Mouse (Mus musculus): ENCODE measurements around the gene Acod1.

Gene Acod1

GRCm38 (mm10) chr14:103046677-103047076 lies at the start of gene Acod1:
Gene Acod1 (plus strand): TSS chr14:103046977.
- no peak for DNase-seq (ENCODE audit: extremely low read depth, low read depth, low spot score)

- DNase-seq (ENCODE audit: extremely low read depth, low read depth, low spot score) = no peak
Measured at GRCm38 (mm10) chr14:103007737-103008136, 39.0 kb upstream of the Acod1 start.

- no peak for DNase-seq (ENCODE audit: extremely low read depth, low read depth, low spot score)
Measured at GRCm38 (mm10) chr14:103011782-103012181, 35.0 kb upstream of the Acod1 start.

- no peak for DNase-seq (ENCODE audit: extremely low read depth, low read depth, low spot score)
Measured at GRCm38 (mm10) chr14:103012563-103013150, 34.1 kb upstream of the Acod1 start.

GRCm38 (mm10) chr14:103017009-103017408 lies 29.8 kb upstream of the Acod1 start:
- DNase-seq (ENCODE audit: extremely low read depth, low read depth, low spot score) = no peak

GRCm38 (mm10) chr14:103020046-103020445 lies 26.7 kb upstream of the Acod1 start:
- no peak for DNase-seq (ENCODE audit: extremely low read depth, low read depth, low spot score)

- DNase-seq (ENCODE audit: extremely low read depth, low read depth, low spot score) = no peak
Measured at GRCm38 (mm10) chr14:103029203-103029602, 17.6 kb upstream of the Acod1 start.

- DNase-seq (ENCODE audit: extremely low read depth, low read depth, low spot score) = no peak
Measured at GRCm38 (mm10) chr14:103033271-103033823, 13.4 kb upstream of the Acod1 start.

GRCm38 (mm10) chr14:103034076-103034475 lies 12.7 kb upstream of the Acod1 start:
- DNase-seq (ENCODE audit: extremely low read depth, low read depth, low spot score) = no peak

GRCm38 (mm10) chr14:103037016-103037415 lies 9.8 kb upstream of the Acod1 start:
- DNase-seq (ENCODE audit: extremely low read depth, low read depth, low spot score) = no peak

- DNase-seq (ENCODE audit: extremely low read depth, low read depth, low spot score) = no peak
Measured at GRCm38 (mm10) chr14:103048292-103049086, 1.7 kb downstream of the Acod1 start.

- no peak for DNase-seq (ENCODE audit: extremely low read depth, low read depth, low spot score)
Measured at GRCm38 (mm10) chr14:103051159-103051769, 4.5 kb downstream of the Acod1 start.

- DNase-seq (ENCODE audit: extremely low read depth, low read depth, low spot score) = no peak
Measured at GRCm38 (mm10) chr14:103054731-103055130, 8.0 kb downstream of the Acod1 start.

- DNase-seq (ENCODE audit: extremely low read depth, low read depth, low spot score) = no peak
Measured at GRCm38 (mm10) chr14:103056601-103057000, 9.8 kb downstream of the Acod1 start.

GRCm38 (mm10) chr14:103058998-103059397 lies 12.2 kb downstream of the Acod1 start:
- no peak for DNase-seq (ENCODE audit: extremely low read depth, low read depth, low spot score)

- DNase-seq (ENCODE audit: extremely low read depth, low read depth, low spot score) = no peak
Measured at GRCm38 (mm10) chr14:103059495-103059894, 12.7 kb downstream of the Acod1 start.

GRCm38 (mm10) chr14:103065294-103066167 lies 18.8 kb downstream of the Acod1 start:
- no peak for DNase-seq (ENCODE audit: extremely low read depth, low read depth, low spot score)

- DNase-seq (ENCODE audit: extremely low read depth, low read depth, low spot score) = no peak
Measured at GRCm38 (mm10) chr14:103069465-103069863, 22.7 kb downstream of the Acod1 start.

GRCm38 (mm10) chr14:103069864-103070611 lies 23.3 kb downstream of the Acod1 start, which contains the start of gene Cln5:
Gene Cln5 (plus strand): TSS chr14:103070216.
- no peak for DNase-seq (ENCODE audit: extremely low read depth, low read depth, low spot score)

- DNase-seq (ENCODE audit: extremely low read depth, low read depth, low spot score) = no peak
Measured at GRCm38 (mm10) chr14:103070790-103071189, 24.0 kb downstream of the Acod1 start.
